Mouse (Mus musculus): ENCODE measurements at regions not wholly inside any gene's neighbourhood (a gene's known extent, or its start where the extent isn't known, plus 50 kb on each side); places are given as distances from the start of the nearest gene placed in this dataset.
"Not testable (repeated sequence)": the region's sequence is repeated elsewhere in the genome, so short reads cannot be mapped to it uniquely, and the experiment has no call there.

GRCm38 (mm10) chr8:19976461-19976860 lies 73.3 kb downstream of the Gm31371 start:
- not testable (repeated sequence) for DNase-seq (ENCODE audit: low read depth in 2 of 2, low spot score in 2 of 2)

- peak; percentile 28 to 36 for DNase-seq (ENCODE audit: low read depth in 2 of 2, low spot score in 2 of 2)
Measured at GRCm38 (mm10) chr8:19979536-19980345, 76.5 kb downstream of the Gm31371 start.

GRCm38 (mm10) chr8:19980346-19980726 lies 77.1 kb downstream of the Gm31371 start:
- DNase-seq (ENCODE audit: low read depth in 2 of 2, low spot score in 2 of 2): peak in 1 of 2 experiments; percentile 1

- DNase-seq (ENCODE audit: low read depth in 2 of 2, low spot score in 2 of 2): not testable (repeated sequence)
Measured at GRCm38 (mm10) chr8:20008106-20008505, 104.9 kb downstream of the Gm31371 start.

GRCm38 (mm10) chr8:20010947-20011346 lies 107.8 kb downstream of the Gm31371 start:
- not testable (repeated sequence) for DNase-seq (ENCODE audit: low read depth in 2 of 2, low spot score in 2 of 2)

GRCm38 (mm10) chr8:20013278-20013677 lies 110.1 kb downstream of the Gm31371 start:
- DNase-seq (ENCODE audit: low read depth in 2 of 2, low spot score in 2 of 2): not testable (repeated sequence)

GRCm38 (mm10) chr8:20014451-20015130 lies 111.4 kb downstream of the Gm31371 start:
- DNase-seq (ENCODE audit: low read depth in 2 of 2, low spot score in 2 of 2): not testable (repeated sequence)

- not testable (repeated sequence) for DNase-seq (ENCODE audit: low read depth in 2 of 2, low spot score in 2 of 2)
Measured at GRCm38 (mm10) chr8:20015411-20016081, 112.4 kb downstream of the Gm31371 start.

GRCm38 (mm10) chr8:20016082-20016840 lies 113.1 kb downstream of the Gm31371 start:
- peak; percentile 5 to 21 for DNase-seq (ENCODE audit: low read depth in 2 of 2, low spot score in 2 of 2)

GRCm38 (mm10) chr8:20025521-20025920 lies 122.3 kb downstream of the Gm31371 start:
- DNase-seq (ENCODE audit: low read depth in 2 of 2, low spot score in 2 of 2): not testable (repeated sequence)

- DNase-seq (ENCODE audit: low read depth in 2 of 2, low spot score in 2 of 2): not testable (repeated sequence)
Measured at GRCm38 (mm10) chr8:20027956-20028355, 124.8 kb downstream of the Gm31371 start.

GRCm38 (mm10) chr8:20030131-20030530 lies 126.9 kb downstream of the Gm31371 start:
- DNase-seq (ENCODE audit: low read depth in 2 of 2, low spot score in 2 of 2): not testable (repeated sequence)

GRCm38 (mm10) chr8:20057626-20058025 lies 154.4 kb downstream of the Gm31371 start:
- peak in 1 of 2 experiments; percentile 4 for DNase-seq (ENCODE audit: low read depth in 2 of 2, low spot score in 2 of 2)

- not testable (repeated sequence) for DNase-seq (ENCODE audit: low read depth in 2 of 2, low spot score in 2 of 2)
Measured at GRCm38 (mm10) chr8:20098121-20098520, 194.9 kb downstream of the Gm31371 start.

- not testable (repeated sequence) for DNase-seq (ENCODE audit: low read depth in 2 of 2, low spot score in 2 of 2)
Measured at GRCm38 (mm10) chr8:20100241-20100640, 197.0 kb downstream of the Gm31371 start.

- DNase-seq (ENCODE audit: low read depth in 2 of 2, low spot score in 2 of 2): not testable (repeated sequence)
Measured at GRCm38 (mm10) chr8:20102374-20102773, 199.2 kb downstream of the Gm31371 start.

GRCm38 (mm10) chr8:20107154-20107553 lies 204.0 kb downstream of the Gm31371 start:
- not testable (repeated sequence) for DNase-seq (ENCODE audit: low read depth in 2 of 2, low spot score in 2 of 2)

GRCm38 (mm10) chr8:20116785-20117184 lies 213.6 kb downstream of the Gm31371 start:
- DNase-seq (ENCODE audit: low read depth in 2 of 2, low spot score in 2 of 2): not testable (repeated sequence)

- DNase-seq (ENCODE audit: low read depth in 2 of 2, low spot score in 2 of 2): not testable (repeated sequence)
Measured at GRCm38 (mm10) chr8:20119581-20119980, 216.4 kb downstream of the Gm31371 start.

GRCm38 (mm10) chr8:20120186-20120585 lies 217.0 kb downstream of the Gm31371 start:
- DNase-seq (ENCODE audit: low read depth in 2 of 2, low spot score in 2 of 2): not testable (repeated sequence)
